Mouse (Mus musculus): ENCODE data around the gene Cacna2d4.

- TF ChIP-seq POLR2AphosphoS5 (IDR thresholded peaks at IDR 0.05; ENCODE audit: insufficient replicate concordance, low read depth, low read length) = no peak
- no peak for TF ChIP-seq TAL1 (conservative IDR thresholded peaks at IDR 0.05; ENCODE audit: low read depth, low read length)
- TF ChIP-seq CTCF (IDR thresholded peaks at IDR 0.05; ENCODE audit: low read depth, low read length) = no peak
- no peak for TF ChIP-seq GATA2 (IDR thresholded peaks at IDR 0.05; ENCODE audit: borderline replicate concordance, low read depth, low read length)
Observed at GRCm38 (mm10) chr6:119194601-119195000, 41.7 kb upstream of the Cacna2d4 start.

All from G1E (cell line).